Mouse (Mus musculus) liver, adult 2 months (tissue): Measurements from ENCODE around the gene Slc2a10. TPM values are rescaled to one million over a fixed set of nuclear protein-coding genes. Genes with fewer than 3 reads are reported as not detected.
A peak's percentile ranks its signal among the peaks of the same experiment; 100 is the strongest.

Experiments
- DNase-seq: peaks from one replicate; pipeline ENCODE4 v3.0.0-alpha.2; 2011; ENCODE audit warnings: low read depth, low spot score; ENCODE audit errors: extremely low read depth
- H3K27ac ChIP-seq: fragments of 200-500 bp; replicated peaks from 2 replicates; pipeline ENCODE4 v1.5.1; 2012; ENCODE audit warnings: low read depth, mild to moderate bottlenecking, control low read depth, inconsistent platforms, low read length; ENCODE audit not compliant: insufficient read depth
- H3K27me3 ChIP-seq: fragments of 200-500 bp; 2 replicates; pipeline ENCODE4 v1.6.1; 2012; ENCODE audit warnings: mild to moderate bottlenecking, moderate library complexity, low read length, inconsistent platforms; ENCODE audit not compliant: control insufficient read depth, insufficient read depth
- H3K36me3 ChIP-seq: fragments of 200-500 bp; 2 replicates; pipeline ENCODE4 v1.6.1; 2012; ENCODE audit warnings: low read length, inconsistent platforms; ENCODE audit not compliant: control insufficient read depth, insufficient read depth
- H3K4me1 ChIP-seq: fragments of 200-500 bp; 2 replicates; pipeline ENCODE4 v1.6.1; 2011; ENCODE audit warnings: low read length; ENCODE audit not compliant: control insufficient read depth, insufficient read depth
- H3K4me3 ChIP-seq: fragments of 200-500 bp; 2 replicates; pipeline ENCODE4 v1.5.1; 2011; ENCODE audit warnings: low read depth, mild to moderate bottlenecking, control low read depth, low read length, moderate library complexity; ENCODE audit not compliant: insufficient read depth
- H3K79me2 ChIP-seq: fragments of 200-500 bp; 2 replicates; pipeline ENCODE4 v1.6.1; 2012; ENCODE audit warnings: inconsistent platforms, mild to moderate bottlenecking, low read length, moderate library complexity; ENCODE audit not compliant: control insufficient read depth, insufficient read depth
- H3K9ac ChIP-seq: fragments of 200-500 bp; 2 replicates; pipeline ENCODE4 v1.6.1; 2012; ENCODE audit warnings: low read depth, mild to moderate bottlenecking, control low read depth, inconsistent platforms, low read length
- CTCF ChIP-seq: fragments of 200-500 bp; IDR thresholded peaks from 2 replicates; pipeline ENCODE4 v1.5.1; 2011; ENCODE audit warnings: low read depth, low read length, control low read depth
- POLR2A ChIP-seq: fragments of 200-500 bp; IDR thresholded peaks from 2 replicates; pipeline ENCODE4 v1.6.1; 2011; ENCODE audit warnings: low read length, control low read depth; ENCODE audit not compliant: insufficient read depth; ENCODE audit errors: extremely low read depth
- WGBS: fragments of 180-500 bp; shearing (Covaris S2); methylation state at CpG from one replicate; pipeline ENCODE4 v1.1.7; 2018; 5-methylcytosine and 5-hydroxymethylcytosine counted together
- polyA plus RNA-seq: library from polyadenylated mRNA; depleted of rRNA; stranded (reverse); fragments of >200 nt; gene quantifications from 2 replicates; pipeline ENCODE4 v1.2.3, GENCODE M21; 2012; rRNA removed
- total RNA-seq: library from RNA; depleted of rRNA; stranded (reverse); fragments of >200 nt; gene quantifications from 2 replicates; pipeline ENCODE4 v1.2.3, GENCODE M21; 2014; rRNA removed

Gene Slc2a10
- total RNA-seq (0.09 and 0.13 TPM in 2 replicates), polyA plus RNA-seq (0.11 and 0.22 TPM in 2 replicates)

DNA sequence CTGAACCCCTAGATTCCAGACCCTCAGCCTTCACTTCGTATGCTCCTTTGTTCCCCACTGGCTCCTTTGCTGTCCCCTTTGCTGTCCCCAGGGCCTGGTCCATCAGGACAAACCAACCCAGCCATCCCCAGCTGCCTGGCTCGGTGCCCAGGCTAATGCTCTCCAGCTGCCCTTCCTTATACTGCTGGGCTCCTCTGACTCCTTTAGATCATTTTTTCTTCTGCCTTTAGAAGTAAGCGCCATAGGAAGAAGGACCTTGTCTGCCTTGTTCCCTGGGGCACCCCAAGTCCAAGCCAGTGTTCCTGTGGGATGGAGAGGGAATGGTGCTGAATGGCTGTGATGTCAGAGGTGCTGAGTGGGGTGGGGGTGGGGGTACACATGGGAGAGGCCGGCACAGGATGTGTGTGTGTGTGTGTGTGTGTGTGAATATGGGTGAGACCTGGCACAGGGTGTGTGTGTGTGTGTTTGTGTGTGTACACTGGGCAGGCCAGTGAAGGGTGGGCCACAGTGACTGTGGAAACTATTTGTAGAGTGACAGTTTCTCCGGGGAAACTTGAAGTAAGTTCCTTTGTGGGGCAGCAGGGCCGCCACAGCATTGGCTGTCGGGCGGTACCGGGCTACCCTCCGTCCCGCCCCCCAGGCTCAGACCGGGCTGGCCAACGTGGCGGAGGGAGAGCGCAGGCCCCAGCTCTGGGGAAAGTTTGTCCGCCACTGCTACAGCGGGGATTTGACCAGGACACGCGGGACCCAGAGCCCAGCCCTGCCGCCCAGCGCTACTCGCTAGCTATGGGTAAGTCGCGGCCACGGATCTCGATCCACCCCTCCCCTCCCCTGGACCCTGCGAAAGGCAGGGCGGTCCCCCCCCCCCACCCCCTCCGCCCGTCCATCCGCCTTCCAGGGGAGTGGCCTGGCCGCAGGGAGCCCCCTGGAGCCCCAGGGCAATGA, at the start of gene Slc2a10:
Gene Slc2a10, plus strand, starts transcription at position 529 of the 945 bp plus-strand sequence.
- H3K36me3 ChIP-seq = no peaks in the 10 kb centered on the region
- peak within 1 kb of the TSS; percentile 55 for H3K9ac ChIP-seq
- DNase-seq = no peak
- TF ChIP-seq POLR2A = no peak
- TF ChIP-seq CTCF = no peak
- H3K4me1 ChIP-seq = no peaks in the 10 kb centered on the region
- 15% methylated on average over 29 of the region's 32 CpGs for WGBS
- H3K27ac ChIP-seq = no peak within 1 kb of the TSS
- peaks cover 5% of the 10 kb centered on the region; the same call in 1 of the 2 replicates for H3K27me3 ChIP-seq
- no peaks in the 10 kb centered on the region for H3K79me2 ChIP-seq
- peak within 1 kb of the TSS; percentile 65 for H3K4me3 ChIP-seq

DNA sequence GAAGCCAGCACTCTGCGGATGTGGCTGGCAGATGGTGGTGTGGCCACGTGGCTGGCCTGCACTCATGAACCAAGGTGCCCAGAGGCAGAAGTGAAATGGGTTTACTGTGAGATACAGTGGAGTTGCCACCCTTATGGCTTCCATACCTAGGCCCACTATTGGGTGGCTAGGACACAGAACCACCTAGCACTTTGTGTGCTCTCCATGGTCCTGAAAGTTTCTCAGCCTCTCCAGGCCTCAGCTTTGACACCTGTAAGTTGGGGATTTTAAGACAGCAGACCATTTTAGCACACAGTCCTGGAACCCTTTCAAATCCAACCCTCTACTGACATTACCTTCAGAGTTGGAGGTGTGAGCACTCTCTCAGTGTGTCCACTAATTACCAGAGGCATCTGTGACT, 46.9 kb upstream of the Slc2a10 start:
- no peak overlapping the region for H3K27ac ChIP-seq
- DNase-seq = no peak
- 73% methylated on average over 2 of the region's 2 CpGs for WGBS
- no peaks in the 10 kb centered on the region for H3K36me3 ChIP-seq
- TF ChIP-seq CTCF (no peak), POLR2A (no peak)
- no peak overlapping the region for H3K9ac ChIP-seq
- no peaks in the 10 kb centered on the region for H3K79me2 ChIP-seq
- H3K27me3 ChIP-seq = no peaks in the 10 kb centered on the region
- no peaks in the 10 kb centered on the region for H3K4me1 ChIP-seq
- H3K4me3 ChIP-seq = no peak overlapping the region

DNA sequence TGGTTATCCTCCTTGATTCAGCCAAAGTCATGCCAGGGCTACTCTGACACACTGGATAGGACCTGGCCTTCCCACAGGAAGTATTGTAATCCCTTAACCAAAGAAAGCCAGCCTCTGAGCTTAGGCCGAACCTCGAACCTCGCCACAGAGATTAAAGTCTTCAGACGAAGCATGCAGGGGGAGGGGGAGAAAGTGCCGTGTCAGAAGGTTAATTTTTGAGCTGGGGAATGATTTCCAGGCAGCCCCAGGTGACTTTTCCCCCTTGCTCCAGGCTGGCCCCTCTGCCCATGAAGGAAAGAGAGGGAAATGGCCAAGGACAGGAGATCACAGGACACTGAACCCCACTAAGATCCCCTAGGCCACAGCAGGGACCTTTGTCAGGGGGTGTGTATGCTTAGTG, 45.4 kb upstream of the Slc2a10 start:
- Histone ChIP-seq H3K4me3 (no peak overlapping the region), H3K27me3 (no peaks in the 10 kb centered on the region), H3K4me1 (no peaks in the 10 kb centered on the region), H3K79me2 (no peaks in the 10 kb centered on the region), H3K27ac (no peak overlapping the region), H3K9ac (no peak overlapping the region), H3K36me3 (no peaks in the 10 kb centered on the region)
- 61% methylated on average over 5 of the region's 5 CpGs for WGBS
- no peak for DNase-seq
- TF ChIP-seq CTCF (no peak), POLR2A (no peak)

DNA sequence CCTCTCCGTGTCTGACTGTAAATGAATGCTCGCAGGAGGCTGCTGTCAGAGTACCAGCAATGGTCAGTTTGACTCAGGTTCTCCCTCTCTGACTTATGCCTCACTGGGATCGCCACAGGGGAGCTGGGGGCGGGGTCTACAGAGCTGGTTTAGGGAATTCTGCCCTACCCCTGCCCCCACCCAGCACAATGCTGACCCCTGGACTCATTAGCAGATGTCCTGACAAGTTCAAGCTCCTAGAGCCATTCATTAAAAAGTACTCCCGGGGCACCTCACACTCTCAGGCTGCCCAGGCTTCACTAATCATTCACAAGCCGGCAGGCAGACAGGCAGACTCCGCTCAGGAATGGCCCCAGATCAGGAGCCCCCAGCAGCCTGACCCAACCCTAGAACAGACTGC, 43.9 kb upstream of the Slc2a10 start:
- H3K27me3 ChIP-seq = no peaks in the 10 kb centered on the region
- no peak for DNase-seq
- no peaks in the 10 kb centered on the region for H3K79me2 ChIP-seq
- no peak overlapping the region for H3K9ac ChIP-seq
- no peak overlapping the region for H3K4me3 ChIP-seq
- 57% methylated on average over 7 of the region's 7 CpGs for WGBS
- TF ChIP-seq CTCF = no peak
- TF ChIP-seq POLR2A = no peak
- H3K4me1 ChIP-seq = no peaks in the 10 kb centered on the region
- H3K36me3 ChIP-seq = no peaks in the 10 kb centered on the region
- H3K27ac ChIP-seq = no peak overlapping the region

DNA sequence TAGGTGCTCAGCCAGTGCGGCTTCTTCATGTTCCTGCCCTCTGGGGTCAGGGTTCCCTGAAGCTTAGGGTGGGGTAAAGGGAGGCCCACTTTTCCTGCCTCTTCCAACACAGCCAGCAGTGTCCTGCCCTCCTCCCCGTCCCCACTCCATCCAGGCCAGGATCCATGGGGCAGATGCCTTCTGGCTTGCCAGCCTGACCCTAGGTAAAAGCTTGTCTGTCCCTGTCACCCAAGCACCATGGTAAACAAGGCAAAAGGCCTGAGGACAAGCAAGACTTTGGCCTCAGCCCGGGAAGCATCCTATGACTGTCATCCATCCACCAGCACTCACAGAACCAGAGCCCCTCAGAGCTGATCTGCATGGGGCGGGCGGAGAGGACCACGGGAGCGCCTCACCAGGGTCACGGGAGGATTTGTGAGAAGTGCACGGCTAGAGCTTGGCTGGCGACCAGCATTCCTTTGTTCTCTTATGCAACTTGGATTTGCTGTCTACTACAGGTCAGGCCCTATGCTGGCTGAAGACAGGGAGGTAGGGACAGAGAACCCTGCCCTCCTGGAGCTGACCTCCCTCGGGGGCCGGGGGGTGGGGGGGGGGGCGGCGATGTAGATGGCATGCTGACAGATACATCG, 35.6 kb upstream of the Slc2a10 start:
- H3K27ac ChIP-seq = peak overlapping the region; percentile 3
- no peaks in the 10 kb centered on the region for H3K79me2 ChIP-seq
- H3K36me3 ChIP-seq = no peaks in the 10 kb centered on the region
- no peaks in the 10 kb centered on the region; the same call in 1 of the 2 replicates for H3K27me3 ChIP-seq
- no peak overlapping the region for H3K9ac ChIP-seq
- 14% methylated on average over 15 of the region's 15 CpGs for WGBS
- no peaks in the 10 kb centered on the region; the same call in 1 of the 2 replicates for H3K4me1 ChIP-seq
- H3K4me3 ChIP-seq = no peak overlapping the region
- peak; percentile 77 for DNase-seq
- TF ChIP-seq CTCF = no peak
